Mouse (Mus musculus): ENCODE results near the gene Ezh1. TPM values are rescaled to one million over a fixed set of nuclear protein-coding genes. Genes with fewer than 3 reads are reported as not detected.

The Ezh1 gene
- polyA plus RNA-seq, 1 experiment from 2014 or later: 12.7 TPM

DNA sequence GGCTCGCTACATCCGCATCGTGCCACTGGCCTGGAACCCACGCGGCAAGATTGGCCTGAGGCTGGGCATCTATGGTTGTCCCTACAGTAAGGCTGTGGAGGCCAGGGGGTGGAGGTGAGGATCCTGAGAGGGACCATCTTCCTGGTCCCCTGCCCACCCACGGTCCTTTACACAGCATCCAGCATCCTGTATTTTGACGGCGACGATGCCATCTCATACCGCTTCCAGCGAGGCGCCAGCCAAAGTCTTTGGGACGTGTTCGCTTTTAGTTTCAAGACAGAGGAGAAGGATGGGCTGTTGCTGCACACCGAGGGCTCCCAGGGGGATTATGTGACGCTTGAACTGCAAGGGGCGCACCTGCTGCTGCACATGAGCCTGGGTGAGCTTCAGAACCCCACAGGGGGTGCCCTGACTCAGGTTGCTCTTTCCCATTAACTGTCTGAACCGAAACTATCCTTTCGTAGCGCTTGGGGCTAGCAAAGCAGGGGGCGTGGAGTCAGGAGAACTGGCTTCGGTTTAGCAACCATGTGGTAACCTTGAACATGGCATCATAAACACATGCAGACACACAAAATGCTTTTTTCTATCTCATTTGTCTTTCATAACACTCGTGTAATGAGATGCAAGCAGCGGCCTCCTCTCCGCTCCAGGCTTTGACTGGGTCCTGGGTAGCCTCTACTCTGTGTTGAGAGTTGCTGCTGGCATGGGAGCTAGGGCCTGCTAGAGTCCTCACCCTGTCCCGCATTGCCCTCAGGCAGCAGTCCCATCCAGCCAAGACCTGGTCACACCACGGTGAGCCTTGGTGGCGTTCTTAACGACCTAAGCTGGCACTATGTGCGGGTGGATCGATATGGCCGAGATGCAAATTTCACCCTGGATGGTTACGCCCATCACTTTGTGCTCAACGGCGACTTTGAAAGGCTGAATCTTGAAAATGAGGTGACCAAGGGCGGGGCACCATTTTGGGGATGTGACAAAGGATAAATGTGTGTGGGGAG is 47.9 kb downstream of the Ezh1 start:
- Histone ChIP-seq H3K4me3 (ENCODE audit: low read depth, low read length) (0 out of 2 replicates have a peak overlapping the region, but pooled peaks have one; percentile 2), H3K27me3 (ENCODE audit: control insufficient read depth, insufficient read depth, low read length) (peaks cover 46% of the 10 kb centered on the region), H3K36me3 (ENCODE audit: control insufficient read depth, insufficient read depth, low read length) (no peaks in the 10 kb centered on the region; the same call in 1 of the 2 replicates), H3K4me1 (ENCODE audit: control insufficient read depth, insufficient read depth, low read length) (peaks cover 10% of the 10 kb centered on the region; the same call in 1 of the 2 replicates), H3K4me2 (ENCODE audit: low read depth, severe bottlenecking) (no peak overlapping the region), H3K9me3 (ENCODE audit: control insufficient read depth, low read length) (no peaks in the 10 kb centered on the region), H3K27ac (replicated peaks; ENCODE audit: low read depth, low read length) (no peak overlapping the region), H3K9ac (ENCODE audit: low read length) (no peak overlapping the region)
- WGBS: 53% methylated on average over 36 of the region's 36 CpGs
- ATAC-seq (ENCODE audit: insufficient number of reproducible peaks, low FRiP score, low TSS enrichment, low read depth) (no peak), DNase-seq (ENCODE audit: low spot score) (no peak)

DNA sequence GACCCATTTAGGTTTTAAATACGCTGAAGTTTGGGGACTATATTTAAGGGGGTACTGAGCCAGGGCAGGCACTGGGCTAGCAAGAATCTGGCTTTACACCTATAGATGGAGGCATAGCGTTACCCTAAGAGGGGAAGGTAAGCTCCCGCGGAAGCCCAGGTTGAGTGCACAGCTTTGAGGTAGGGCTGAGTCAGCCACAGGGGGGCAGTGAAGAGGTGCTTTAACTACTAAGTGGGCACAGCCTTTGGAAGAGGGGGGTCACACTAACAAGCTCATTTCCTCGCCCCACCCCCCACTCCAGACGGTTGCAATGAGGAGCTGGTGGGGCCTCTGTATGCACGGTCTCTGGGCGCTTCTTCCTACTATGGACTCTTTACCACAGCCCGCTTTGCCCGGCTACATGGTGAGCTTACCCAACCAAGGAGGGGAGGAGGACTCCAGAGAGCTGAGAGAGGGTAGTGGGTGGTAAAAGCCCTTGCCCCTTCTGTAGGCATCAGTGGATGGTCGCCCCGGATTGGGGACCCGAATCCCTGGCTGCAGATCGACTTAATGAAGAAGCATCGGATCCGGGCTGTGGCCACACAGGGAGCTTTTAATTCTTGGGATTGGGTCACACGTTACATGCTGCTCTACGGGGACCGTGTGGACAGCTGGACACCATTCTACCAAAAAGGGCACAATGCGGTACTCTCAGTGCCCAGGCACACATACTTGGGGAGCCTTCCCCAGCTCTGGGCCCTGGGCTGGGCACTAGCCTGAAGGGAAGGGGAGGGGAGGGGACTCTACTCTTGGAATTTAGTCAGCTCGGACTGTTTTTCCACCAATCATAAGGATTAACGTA is 49.1 kb downstream of the Ezh1 start:
- no peak overlapping the region; the same call in 1 of the 2 replicates for H3K4me2 ChIP-seq (ENCODE audit: low read depth, severe bottlenecking)
- no peak overlapping the region for H3K9ac ChIP-seq (ENCODE audit: low read length)
- ATAC-seq (ENCODE audit: insufficient number of reproducible peaks, low FRiP score, low TSS enrichment, low read depth) (no peak), DNase-seq (ENCODE audit: low spot score) (peak; percentile 74)
- H3K4me3 ChIP-seq (ENCODE audit: low read depth, low read length): peak overlapping the region; percentile 2; the same call in 1 of the 2 replicates
- no peaks in the 10 kb centered on the region for H3K9me3 ChIP-seq (ENCODE audit: control insufficient read depth, low read length)
- peaks cover 19% of the 10 kb centered on the region for H3K4me1 ChIP-seq (ENCODE audit: control insufficient read depth, insufficient read depth, low read length)
- H3K36me3 ChIP-seq (ENCODE audit: control insufficient read depth, insufficient read depth, low read length): no peaks in the 10 kb centered on the region
- peaks cover 56% of the 10 kb centered on the region for H3K27me3 ChIP-seq (ENCODE audit: control insufficient read depth, insufficient read depth, low read length)
- WGBS: 26% methylated on average over 22 of the region's 22 CpGs
- no peak overlapping the region for H3K27ac ChIP-seq (replicated peaks; ENCODE audit: low read depth, low read length)

DNA sequence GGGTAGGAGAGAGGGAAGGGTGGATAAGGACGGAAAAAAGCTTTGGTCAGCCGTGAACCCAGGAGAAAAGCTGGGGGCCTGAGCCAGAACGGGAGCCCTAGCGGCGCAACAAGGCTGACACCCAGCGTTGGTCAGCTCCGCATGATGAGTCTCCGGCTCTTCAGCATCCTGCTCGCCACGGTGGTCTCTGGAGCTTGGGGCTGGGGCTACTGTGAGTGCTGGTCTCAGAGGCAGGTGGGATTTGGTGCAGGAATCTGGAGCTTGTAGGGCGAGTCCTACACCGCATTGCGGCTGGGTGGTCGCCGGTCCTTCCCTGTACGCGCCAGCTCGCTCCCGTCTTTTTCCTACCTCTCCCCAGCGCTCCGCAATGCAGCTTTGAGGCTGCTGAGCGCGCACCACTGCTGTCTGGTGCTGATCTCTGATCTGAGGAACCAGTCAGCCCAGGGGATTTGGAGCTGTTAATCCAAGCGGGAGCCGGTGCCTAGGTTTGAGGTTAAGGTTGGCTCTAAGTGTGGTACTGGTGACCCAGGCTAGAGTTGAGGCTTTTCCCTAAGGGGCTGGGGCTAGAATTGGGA is 50.1 kb downstream of the Ezh1 start:
- peaks cover 25% of the 10 kb centered on the region for H3K4me1 ChIP-seq (ENCODE audit: control insufficient read depth, insufficient read depth, low read length)
- ATAC-seq (ENCODE audit: insufficient number of reproducible peaks, low FRiP score, low TSS enrichment, low read depth) (no peak), DNase-seq (ENCODE audit: low spot score) (peak; percentile 54)
- peak overlapping the region; percentile 16 for H3K4me3 ChIP-seq (ENCODE audit: low read depth, low read length)
- H3K9ac ChIP-seq (ENCODE audit: low read length): no peak overlapping the region
- peak overlapping the region; percentile 33 for H3K4me2 ChIP-seq (ENCODE audit: low read depth, severe bottlenecking)
- no peaks in the 10 kb centered on the region for H3K9me3 ChIP-seq (ENCODE audit: control insufficient read depth, low read length)
- no peak overlapping the region for H3K27ac ChIP-seq (replicated peaks; ENCODE audit: low read depth, low read length)
- H3K27me3 ChIP-seq (ENCODE audit: control insufficient read depth, insufficient read depth, low read length): peaks cover 56% of the 10 kb centered on the region
- under 1% methylated on average over 25 of the region's 25 CpGs for WGBS
- H3K36me3 ChIP-seq (ENCODE audit: control insufficient read depth, insufficient read depth, low read length): no peaks in the 10 kb centered on the region

DNA sequence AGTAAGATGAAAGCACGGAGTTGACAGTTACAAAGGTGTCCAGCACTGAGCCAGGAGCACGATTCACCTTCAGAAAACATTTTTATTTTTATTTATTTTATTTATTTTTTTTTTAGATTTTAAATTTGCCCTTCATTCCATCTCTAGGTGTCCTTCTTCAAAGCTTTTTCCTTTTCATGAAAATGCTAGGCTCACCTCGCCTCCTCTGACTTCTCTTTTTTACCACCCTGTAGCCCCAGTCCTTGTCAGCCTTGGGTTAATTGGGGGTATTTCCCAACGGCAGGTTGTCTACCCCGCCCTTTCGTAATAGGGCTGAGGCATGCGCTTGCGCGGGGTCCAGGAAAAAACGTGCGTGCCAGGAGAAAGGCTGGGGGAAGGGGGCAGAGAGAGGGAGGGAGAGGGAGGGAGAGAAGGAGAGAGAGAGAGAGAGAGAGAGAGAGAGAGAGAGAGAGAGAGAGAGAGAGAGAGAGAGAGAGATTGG is 50.6 kb downstream of the Ezh1 start:
- Histone ChIP-seq H3K27ac (replicated peaks; ENCODE audit: low read depth, low read length) (no peak overlapping the region), H3K9me3 (ENCODE audit: control insufficient read depth, low read length) (no peaks in the 10 kb centered on the region), H3K9ac (ENCODE audit: low read length) (no peak overlapping the region), H3K4me1 (ENCODE audit: control insufficient read depth, insufficient read depth, low read length) (peaks cover 26% of the 10 kb centered on the region), H3K4me3 (ENCODE audit: low read depth, low read length) (peak overlapping the region; percentile 16), H3K27me3 (ENCODE audit: control insufficient read depth, insufficient read depth, low read length) (peaks cover 59% of the 10 kb centered on the region), H3K36me3 (ENCODE audit: control insufficient read depth, insufficient read depth, low read length) (no peaks in the 10 kb centered on the region), H3K4me2 (ENCODE audit: low read depth, severe bottlenecking) (peak overlapping the region; percentile 33; the same call in 1 of the 2 replicates)
- 9% methylated on average over 11 of the region's 11 CpGs for WGBS
- ATAC-seq (ENCODE audit: insufficient number of reproducible peaks, low FRiP score, low TSS enrichment, low read depth) (no peak), DNase-seq (ENCODE audit: low spot score) (no peak)

DNA sequence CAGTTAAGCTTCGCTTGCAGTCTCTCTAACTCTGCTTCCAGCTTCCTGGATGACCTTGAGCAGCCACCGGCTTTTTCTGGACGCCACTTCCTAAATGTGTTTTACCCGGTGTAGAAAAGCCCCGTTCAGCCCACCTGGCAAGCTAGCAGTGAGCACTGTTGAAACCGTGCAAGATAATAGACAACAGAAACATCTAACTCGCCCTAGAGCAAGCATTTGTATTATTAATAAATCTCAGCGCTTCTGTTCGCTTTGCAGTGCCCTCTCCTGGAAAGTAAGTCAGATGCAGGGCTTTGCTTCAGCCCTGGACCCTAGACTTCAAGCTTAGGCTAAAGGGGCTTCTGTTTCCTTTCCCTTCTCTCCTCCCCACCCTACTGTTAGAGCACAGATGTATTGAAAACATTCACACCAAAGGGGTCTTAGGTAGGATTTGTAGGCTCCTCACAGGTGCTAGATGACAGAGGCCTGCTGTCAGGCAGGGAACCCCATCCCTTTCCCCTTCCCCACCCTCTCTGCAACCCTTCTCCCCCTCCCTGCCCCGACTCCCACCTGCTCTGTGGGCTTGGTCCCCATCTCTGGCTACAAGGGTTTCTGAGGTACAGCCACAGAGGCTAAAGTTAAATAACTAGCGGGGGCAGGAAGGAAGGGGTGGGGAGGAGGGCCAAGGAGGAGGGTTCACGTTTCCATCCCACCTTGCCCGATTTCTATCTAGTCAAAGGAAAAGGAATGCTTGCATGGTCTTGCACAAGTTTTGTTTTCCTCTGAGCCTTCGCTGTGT is 51.2 kb downstream of the Ezh1 start, which contains the start of gene Ccr10:
Ccr10 (minus strand) TSS at position 593 of the 778 bp plus-strand sequence.
- ATAC-seq (ENCODE audit: insufficient number of reproducible peaks, low FRiP score, low TSS enrichment, low read depth) (no peak), DNase-seq (ENCODE audit: low spot score) (no peak)
- Histone ChIP-seq H3K36me3 (ENCODE audit: control insufficient read depth, insufficient read depth, low read length) (no peaks in the 10 kb centered on the region), H3K27ac (replicated peaks; ENCODE audit: low read depth, low read length) (no peak within 1 kb of the TSS), H3K4me3 (ENCODE audit: low read depth, low read length) (peak within 1 kb of the TSS; percentile 23), H3K4me1 (ENCODE audit: control insufficient read depth, insufficient read depth, low read length) (peaks cover 33% of the 10 kb centered on the region), H3K9me3 (ENCODE audit: control insufficient read depth, low read length) (no peaks in the 10 kb centered on the region), H3K27me3 (ENCODE audit: control insufficient read depth, insufficient read depth, low read length) (peaks cover 65% of the 10 kb centered on the region), H3K4me2 (ENCODE audit: low read depth, severe bottlenecking) (peak within 1 kb of the TSS; percentile 53), H3K9ac (ENCODE audit: low read length) (no peak within 1 kb of the TSS)
- WGBS: 28% methylated on average over 14 of the region's 14 CpGs

DNA sequence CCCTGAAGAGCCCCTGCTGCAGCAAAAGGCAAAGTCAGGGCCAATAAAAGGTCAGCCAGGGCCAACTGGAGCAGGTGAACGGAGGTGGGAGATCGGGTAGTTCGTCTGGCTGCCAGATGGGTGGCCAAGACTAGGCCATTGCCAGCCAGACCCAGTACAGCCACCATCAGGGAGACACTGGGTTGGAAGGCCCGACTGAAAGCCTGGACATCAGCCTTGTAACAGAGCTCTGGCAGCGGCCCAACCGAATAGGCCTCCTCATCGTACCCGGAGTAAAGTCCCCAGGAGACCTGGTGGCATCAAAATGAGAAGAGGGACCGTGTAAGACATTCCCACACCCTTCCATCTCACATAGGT is 51.9 kb downstream of the Ezh1 start:
- no peaks in the 10 kb centered on the region for H3K9me3 ChIP-seq (ENCODE audit: control insufficient read depth, low read length)
- ATAC-seq (ENCODE audit: insufficient number of reproducible peaks, low FRiP score, low TSS enrichment, low read depth) (no peak), DNase-seq (ENCODE audit: low spot score) (no peak)
- no peak overlapping the region for H3K27ac ChIP-seq (replicated peaks; ENCODE audit: low read depth, low read length)
- WGBS: 27% methylated on average over 9 of the region's 9 CpGs
- peak overlapping the region; percentile 53 for H3K4me2 ChIP-seq (ENCODE audit: low read depth, severe bottlenecking)
- H3K27me3 ChIP-seq (ENCODE audit: control insufficient read depth, insufficient read depth, low read length): peaks cover 72% of the 10 kb centered on the region
- peak overlapping the region; percentile 23 for H3K4me3 ChIP-seq (ENCODE audit: low read depth, low read length)
- peaks cover 36% of the 10 kb centered on the region for H3K4me1 ChIP-seq (ENCODE audit: control insufficient read depth, insufficient read depth, low read length)
- H3K9ac ChIP-seq (ENCODE audit: low read length): no peak overlapping the region
- no peaks in the 10 kb centered on the region for H3K36me3 ChIP-seq (ENCODE audit: control insufficient read depth, insufficient read depth, low read length)

DNA sequence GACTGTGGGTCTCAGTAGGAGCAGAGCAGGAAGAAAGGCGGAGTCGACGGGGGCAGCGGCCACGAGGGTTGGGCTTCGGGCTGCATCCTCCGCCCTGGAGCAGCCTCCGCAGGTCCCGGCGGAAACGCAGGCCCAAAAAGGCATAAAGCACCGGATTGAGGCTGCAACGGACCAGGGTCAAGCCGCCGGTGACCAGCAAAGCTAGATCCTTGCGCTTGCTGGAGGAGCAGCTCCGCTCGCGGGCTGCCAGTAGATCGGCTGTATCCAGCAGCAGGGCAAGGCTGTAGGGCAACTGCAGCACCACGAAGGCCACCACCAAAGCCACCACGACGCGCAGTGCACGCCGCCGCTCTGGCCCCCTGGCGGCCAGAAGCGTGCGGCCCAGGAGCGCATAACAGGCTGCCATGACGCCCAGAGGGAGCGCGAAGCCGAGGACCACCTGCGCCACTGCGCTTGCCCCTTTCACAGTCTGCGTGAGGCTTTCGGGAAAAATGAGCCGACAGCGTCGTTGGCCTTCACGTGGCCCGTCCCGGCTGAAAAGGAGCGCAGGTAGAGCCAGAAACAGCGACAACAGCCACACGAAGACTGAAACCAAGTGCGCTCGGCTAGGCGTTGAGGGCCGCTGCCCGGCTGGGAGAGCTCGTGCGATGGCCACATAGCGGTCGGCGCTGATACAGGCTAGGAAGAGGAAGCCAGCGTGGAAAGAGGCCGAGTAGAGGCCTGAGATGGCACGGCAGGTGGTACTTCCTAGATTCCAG is 52.5 kb downstream of the Ezh1 start:
- 1% methylated on average over 61 of the region's 61 CpGs for WGBS
- H3K36me3 ChIP-seq (ENCODE audit: control insufficient read depth, insufficient read depth, low read length): no peaks in the 10 kb centered on the region
- peaks cover 77% of the 10 kb centered on the region for H3K27me3 ChIP-seq (ENCODE audit: control insufficient read depth, insufficient read depth, low read length)
- peak; percentile 87 for DNase-seq (ENCODE audit: low spot score)
- H3K9ac ChIP-seq (ENCODE audit: low read length): peak overlapping the region; percentile 43
- peak; percentile 49; the same call in 1 of the 2 replicates for ATAC-seq (ENCODE audit: insufficient number of reproducible peaks, low FRiP score, low TSS enrichment, low read depth)
- peaks cover 36% of the 10 kb centered on the region for H3K4me1 ChIP-seq (ENCODE audit: control insufficient read depth, insufficient read depth, low read length)
- no peaks in the 10 kb centered on the region for H3K9me3 ChIP-seq (ENCODE audit: control insufficient read depth, low read length)
- peak overlapping the region; percentile 23 for H3K4me3 ChIP-seq (ENCODE audit: low read depth, low read length)
- H3K27ac ChIP-seq (replicated peaks; ENCODE audit: low read depth, low read length): no peak overlapping the region
- H3K4me2 ChIP-seq (ENCODE audit: low read depth, severe bottlenecking): peak overlapping the region; percentile 53

All from limb, embryonic 11.5 days (tissue).